Mouse (Mus musculus): ENCODE data around the gene Setmar. TPM values are rescaled to one million over a fixed set of nuclear protein-coding genes. Genes with fewer than 3 reads are reported as not detected.
"Not testable (repeated sequence)": the region's sequence is repeated elsewhere in the genome, so short reads cannot be mapped to it uniquely, and the experiment has no call there.

Setmar gene
- 6.5 and 7.7 TPM in 2 replicates for polyA plus RNA-seq (2014; fragmentation: Nextera tagmentation; extraction: Ambion mirVana)

GRCm38 (mm10) chr6:108064918-108065526 lies at the start of gene Setmar:
TSS of gene Setmar (plus strand) at chr6:108065045.
- Histone ChIP-seq H3K27me3 (replicated peaks; ENCODE audit: control insufficient read depth, insufficient read depth, low read length) (no peaks in the 10 kb centered on the region), H3K4me1 (replicated peaks; ENCODE audit: control insufficient read depth, insufficient read depth, low read length) (no peaks in the 10 kb centered on the region)
- peak; percentile 97 for ATAC-seq (replicated peaks; ENCODE audit: low FRiP score, low TSS enrichment, low read depth)

GRCm38 (mm10) chr6:108021646-108022045 lies 43.2 kb upstream of the Setmar start:
- no peak overlapping the region for H3K9ac ChIP-seq (ENCODE audit: low read length)
- H3K9me3 ChIP-seq (ENCODE audit: control insufficient read depth, low read length): no peaks in the 10 kb centered on the region
- no peak overlapping the region for H3K27ac ChIP-seq (ENCODE audit: low read depth)
- ATAC-seq (replicated peaks; ENCODE audit: low FRiP score, low TSS enrichment, low read depth) (no peak), DNase-seq (ENCODE audit: low spot score) (no peak)
- no peak overlapping the region for H3K4me2 ChIP-seq (ENCODE audit: low read length)
- H3K4me1 ChIP-seq (replicated peaks; ENCODE audit: control insufficient read depth, insufficient read depth, low read length): no peaks in the 10 kb centered on the region
- no peaks in the 10 kb centered on the region for H3K27me3 ChIP-seq (replicated peaks; ENCODE audit: control insufficient read depth, insufficient read depth, low read length)
- H3K36me3 ChIP-seq (ENCODE audit: control insufficient read depth, insufficient read depth, low read length): no peaks in the 10 kb centered on the region
- WGBS: 88% methylated on average over 5 of the region's 5 CpGs
- no peak overlapping the region for H3K4me3 ChIP-seq (ENCODE audit: low read depth, low read length)

More at GRCm38 (mm10) chr6:108064918-108065526, at the start of gene Setmar:
- Histone ChIP-seq H3K4me3 (ENCODE audit: low read depth, low read length) (peak within 1 kb of the TSS; percentile 62), H3K4me2 (ENCODE audit: low read length) (peak within 1 kb of the TSS; percentile 59), H3K9ac (ENCODE audit: low read length) (peak within 1 kb of the TSS; percentile 64), H3K36me3 (ENCODE audit: control insufficient read depth, insufficient read depth, low read length) (no peaks in the 10 kb centered on the region), H3K27ac (ENCODE audit: low read depth) (peak within 1 kb of the TSS; percentile 88), H3K9me3 (ENCODE audit: control insufficient read depth, low read length) (no peaks in the 10 kb centered on the region)
- 0% methylated on average over 23 of the region's 24 CpGs for WGBS
- DNase-seq (ENCODE audit: low spot score): peak; percentile 100

- H3K4me2 ChIP-seq (ENCODE audit: low read length); H3K36me3 ChIP-seq (ENCODE audit: control insufficient read depth, insufficient read depth, low read length); H3K4me1 ChIP-seq (replicated peaks; ENCODE audit: control insufficient read depth, insufficient read depth, low read length); H3K27ac ChIP-seq (ENCODE audit: low read depth); H3K9me3 ChIP-seq (ENCODE audit: control insufficient read depth, low read length); H3K27me3 ChIP-seq (replicated peaks; ENCODE audit: control insufficient read depth, insufficient read depth, low read length); ATAC-seq (replicated peaks; ENCODE audit: low FRiP score, low TSS enrichment, low read depth); H3K4me3 ChIP-seq (ENCODE audit: low read depth, low read length); H3K9ac ChIP-seq (ENCODE audit: low read length): not testable (repeated sequence)
- 11% methylated on average over 2 of the region's 2 CpGs for WGBS
- peak; percentile 70 for DNase-seq (ENCODE audit: low spot score)
Observed at GRCm38 (mm10) chr6:108055041-108055440, 9.8 kb upstream of the Setmar start.

GRCm38 (mm10) chr6:108055946-108056345 lies 8.9 kb upstream of the Setmar start:
- 81% methylated on average over 3 of the region's 3 CpGs for WGBS
- Histone ChIP-seq H3K4me2 (ENCODE audit: low read length) (no peak overlapping the region), H3K4me3 (ENCODE audit: low read depth, low read length) (no peak overlapping the region), H3K9me3 (ENCODE audit: control insufficient read depth, low read length) (no peaks in the 10 kb centered on the region), H3K4me1 (replicated peaks; ENCODE audit: control insufficient read depth, insufficient read depth, low read length) (no peaks in the 10 kb centered on the region), H3K9ac (ENCODE audit: low read length) (no peak overlapping the region), H3K36me3 (ENCODE audit: control insufficient read depth, insufficient read depth, low read length) (no peaks in the 10 kb centered on the region), H3K27me3 (replicated peaks; ENCODE audit: control insufficient read depth, insufficient read depth, low read length) (no peaks in the 10 kb centered on the region), H3K27ac (ENCODE audit: low read depth) (no peak overlapping the region)
- ATAC-seq (replicated peaks; ENCODE audit: low FRiP score, low TSS enrichment, low read depth): no peak
- DNase-seq (ENCODE audit: low spot score): no peak

- no peak for ATAC-seq (replicated peaks; ENCODE audit: low FRiP score, low TSS enrichment, low read depth)
Observed at GRCm38 (mm10) chr6:108057353-108057752, 7.5 kb upstream of the Setmar start.

GRCm38 (mm10) chr6:108058066-108058465 lies 6.8 kb upstream of the Setmar start:
- Histone ChIP-seq H3K36me3 (ENCODE audit: control insufficient read depth, insufficient read depth, low read length) (no peaks in the 10 kb centered on the region), H3K4me3 (ENCODE audit: low read depth, low read length) (no peak overlapping the region), H3K27ac (ENCODE audit: low read depth) (no peak overlapping the region), H3K9me3 (ENCODE audit: control insufficient read depth, low read length) (no peaks in the 10 kb centered on the region), H3K9ac (ENCODE audit: low read length) (no peak overlapping the region), H3K4me1 (replicated peaks; ENCODE audit: control insufficient read depth, insufficient read depth, low read length) (no peaks in the 10 kb centered on the region), H3K4me2 (ENCODE audit: low read length) (no peak overlapping the region), H3K27me3 (replicated peaks; ENCODE audit: control insufficient read depth, insufficient read depth, low read length) (no peaks in the 10 kb centered on the region)
- no peak for DNase-seq (ENCODE audit: low spot score)
- 83% methylated on average over 5 of the region's 5 CpGs for WGBS
- no peak for ATAC-seq (replicated peaks; ENCODE audit: low FRiP score, low TSS enrichment, low read depth)

More at GRCm38 (mm10) chr6:108057353-108057752, 7.5 kb upstream of the Setmar start:
- no peaks in the 10 kb centered on the region for H3K36me3 ChIP-seq (ENCODE audit: control insufficient read depth, insufficient read depth, low read length)
- H3K9ac ChIP-seq (ENCODE audit: low read length): no peak overlapping the region
- 64% methylated on average over 4 of the region's 4 CpGs for WGBS
- H3K4me2 ChIP-seq (ENCODE audit: low read length): no peak overlapping the region
- DNase-seq (ENCODE audit: low spot score): no peak
- no peak overlapping the region for H3K27ac ChIP-seq (ENCODE audit: low read depth)
- H3K9me3 ChIP-seq (ENCODE audit: control insufficient read depth, low read length): no peaks in the 10 kb centered on the region
- no peak overlapping the region for H3K4me3 ChIP-seq (ENCODE audit: low read depth, low read length)
- no peaks in the 10 kb centered on the region for H3K27me3 ChIP-seq (replicated peaks; ENCODE audit: control insufficient read depth, insufficient read depth, low read length)
- H3K4me1 ChIP-seq (replicated peaks; ENCODE audit: control insufficient read depth, insufficient read depth, low read length): no peaks in the 10 kb centered on the region

DNA sequence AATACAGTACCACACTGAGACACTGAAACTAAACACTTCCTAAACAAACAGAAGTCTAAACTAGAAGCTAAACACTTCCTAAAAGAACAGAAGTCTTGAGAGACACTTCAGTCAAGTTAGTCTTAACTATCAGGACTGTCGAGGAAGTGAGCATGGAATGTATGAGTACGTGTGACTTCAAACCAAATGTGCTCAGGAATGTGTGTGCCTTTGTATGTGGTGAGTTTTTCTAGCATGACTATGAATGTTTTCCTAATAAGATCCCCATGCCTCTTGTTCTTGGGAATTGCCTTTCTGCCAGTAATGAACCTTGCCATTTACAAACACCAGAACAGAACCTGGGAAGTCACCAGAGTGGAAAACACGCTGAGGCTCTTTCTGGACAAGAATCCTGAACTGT lies 3.7 kb upstream of the Setmar start:
- Histone ChIP-seq H3K27me3 (replicated peaks; ENCODE audit: control insufficient read depth, insufficient read depth, low read length) (no peaks in the 10 kb centered on the region), H3K4me3 (ENCODE audit: low read depth, low read length) (no peak overlapping the region), H3K9me3 (ENCODE audit: control insufficient read depth, low read length) (no peaks in the 10 kb centered on the region), H3K4me2 (ENCODE audit: low read length) (no peak overlapping the region), H3K27ac (ENCODE audit: low read depth) (no peak overlapping the region), H3K9ac (ENCODE audit: low read length) (no peak overlapping the region), H3K4me1 (replicated peaks; ENCODE audit: control insufficient read depth, insufficient read depth, low read length) (no peaks in the 10 kb centered on the region), H3K36me3 (ENCODE audit: control insufficient read depth, insufficient read depth, low read length) (no peaks in the 10 kb centered on the region)
- no peak for DNase-seq (ENCODE audit: low spot score)
- WGBS: 72% methylated on average over 3 of the region's 3 CpGs
- no peak for ATAC-seq (replicated peaks; ENCODE audit: low FRiP score, low TSS enrichment, low read depth)

GRCm38 (mm10) chr6:108065583-108065982 lies 738 bp downstream of the Setmar start:
- Histone ChIP-seq H3K4me1 (replicated peaks; ENCODE audit: control insufficient read depth, insufficient read depth, low read length) (no peaks in the 10 kb centered on the region), H3K27ac (ENCODE audit: low read depth) (peak overlapping the region; percentile 88; the same call in 1 of the 2 replicates), H3K36me3 (ENCODE audit: control insufficient read depth, insufficient read depth, low read length) (no peaks in the 10 kb centered on the region), H3K4me2 (ENCODE audit: low read length) (peak overlapping the region; percentile 59), H3K9me3 (ENCODE audit: control insufficient read depth, low read length) (no peaks in the 10 kb centered on the region), H3K9ac (ENCODE audit: low read length) (peak overlapping the region; percentile 64; the same call in 1 of the 2 replicates), H3K27me3 (replicated peaks; ENCODE audit: control insufficient read depth, insufficient read depth, low read length) (no peaks in the 10 kb centered on the region), H3K4me3 (ENCODE audit: low read depth, low read length) (peak overlapping the region; percentile 62)
- 18% methylated on average over 6 of the region's 6 CpGs for WGBS
- DNase-seq (ENCODE audit: low spot score) (no peak), ATAC-seq (replicated peaks; ENCODE audit: low FRiP score, low TSS enrichment, low read depth) (no peak)

DNA sequence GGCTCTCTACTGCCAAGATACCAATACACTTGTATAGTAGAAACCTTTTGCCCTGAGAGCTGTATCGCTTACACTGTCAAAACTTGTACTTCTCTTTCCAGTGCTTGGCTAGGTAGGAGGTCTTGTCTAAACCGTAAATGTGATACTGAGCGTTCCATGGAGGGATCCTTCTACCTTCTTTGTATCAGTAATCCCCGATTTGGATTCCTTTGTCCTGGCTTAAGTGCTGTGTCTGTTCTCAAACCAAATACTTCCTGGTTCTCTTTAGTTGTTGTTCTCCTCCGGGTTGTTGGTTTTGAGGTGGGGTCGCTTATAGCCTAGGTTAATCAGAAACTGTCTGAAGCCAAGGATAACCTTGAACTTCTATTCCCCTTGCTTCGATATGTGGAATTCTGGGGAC lies 6.1 kb downstream of the Setmar start:
- Histone ChIP-seq H3K4me1 (replicated peaks; ENCODE audit: control insufficient read depth, insufficient read depth, low read length) (no peaks in the 10 kb centered on the region), H3K27me3 (replicated peaks; ENCODE audit: control insufficient read depth, insufficient read depth, low read length) (no peaks in the 10 kb centered on the region), H3K4me3 (ENCODE audit: low read depth, low read length) (no peak overlapping the region), H3K9ac (ENCODE audit: low read length) (no peak overlapping the region), H3K4me2 (ENCODE audit: low read length) (no peak overlapping the region), H3K9me3 (ENCODE audit: control insufficient read depth, low read length) (0 out of 2 replicates have a peak, but pooled peaks cover 4% of the 10 kb centered on the region), H3K27ac (ENCODE audit: low read depth) (no peak overlapping the region), H3K36me3 (ENCODE audit: control insufficient read depth, insufficient read depth, low read length) (no peaks in the 10 kb centered on the region; the same call in 1 of the 2 replicates)
- DNase-seq (ENCODE audit: low spot score) (no peak), ATAC-seq (replicated peaks; ENCODE audit: low FRiP score, low TSS enrichment, low read depth) (no peak)
- 91% methylated on average over 7 of the region's 7 CpGs for WGBS
